Mouse (Mus musculus) ovary, adult 2 months (tissue): ENCODE results near the gene Sap25. TPM values are rescaled to one million over a fixed set of nuclear protein-coding genes. Genes with fewer than 3 reads are reported as not detected.

Source experiments
- polyA plus RNA-seq: library from polyadenylated mRNA; depleted of rRNA; stranded (reverse); fragments of >200 nt; gene quantifications from 2 replicates; pipeline ENCODE4 v1.2.3, GENCODE M21; 2012; rRNA removed

Gene Sap25
- polyA plus RNA-seq, result 94.8 and 112 TPM in 2 replicates

GRCm38 (mm10) chr5:137641054-137641453 is at the start of gene Sap25:
Gene Sap25 (plus strand): TSS chr5:137641334.

DNA sequence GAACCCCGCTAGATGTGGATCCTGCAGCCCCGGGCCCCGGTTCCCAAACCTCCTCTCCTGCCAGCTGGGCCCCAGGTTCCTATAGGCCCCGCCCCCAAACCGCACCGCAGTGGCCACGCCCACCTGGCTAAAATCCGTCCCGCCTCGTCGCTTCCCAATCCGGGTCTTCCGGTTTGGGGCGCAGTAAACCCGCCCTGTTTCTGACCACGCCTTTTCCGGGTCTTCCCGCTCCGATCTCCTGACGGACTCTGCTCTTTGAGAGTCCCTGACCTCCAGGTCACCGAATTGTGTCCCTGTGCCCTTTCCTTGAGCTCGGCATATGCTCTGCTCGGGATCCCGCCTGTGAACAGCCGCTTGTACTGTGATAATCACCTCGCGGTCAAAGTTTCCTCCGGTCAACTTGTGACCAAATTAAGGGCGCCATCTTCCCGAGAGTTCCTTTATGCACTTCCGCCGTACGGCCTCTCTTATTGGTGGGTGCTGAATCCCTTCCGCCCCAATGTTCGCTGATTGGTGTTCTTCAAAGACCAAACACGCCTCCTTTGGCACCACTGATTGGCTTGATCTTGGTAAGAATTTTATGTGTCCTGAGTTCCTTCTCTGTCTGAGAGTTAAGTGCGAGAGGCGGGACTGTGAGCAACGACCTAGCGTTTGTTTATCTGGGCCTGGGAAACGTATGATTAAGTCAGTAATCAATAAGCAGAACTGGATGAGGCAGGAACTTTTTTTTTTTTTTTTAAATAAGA is 40.3 kb upstream of the Sap25 start, which contains the start of gene Mospd3:
Mospd3 (minus strand) TSS at position 440 of the 746 bp plus-strand sequence.

DNA sequence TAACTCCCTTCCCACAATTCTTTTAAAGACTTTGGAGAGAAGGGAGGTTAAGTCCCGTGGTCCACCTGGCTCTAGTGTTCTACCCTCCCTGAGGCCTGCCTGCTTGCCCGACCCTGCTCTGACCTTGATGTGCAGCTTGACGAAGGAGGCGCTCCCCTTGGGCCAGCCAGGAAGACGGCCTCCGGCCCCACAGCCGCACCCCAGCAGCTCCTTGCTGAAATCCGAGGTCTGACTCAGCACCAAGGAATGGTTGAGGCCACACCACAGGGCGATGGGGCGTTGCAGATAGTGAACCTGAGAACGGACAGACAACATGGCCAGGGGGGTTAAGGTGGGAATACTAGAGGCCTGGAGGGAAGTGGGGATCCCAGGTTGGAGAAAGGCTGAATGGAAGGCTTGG is 27.6 kb upstream of the Sap25 start, which contains the start of gene Pcolce:
Pcolce (minus strand) TSS at position 235 of the 400 bp plus-strand sequence.

DNA sequence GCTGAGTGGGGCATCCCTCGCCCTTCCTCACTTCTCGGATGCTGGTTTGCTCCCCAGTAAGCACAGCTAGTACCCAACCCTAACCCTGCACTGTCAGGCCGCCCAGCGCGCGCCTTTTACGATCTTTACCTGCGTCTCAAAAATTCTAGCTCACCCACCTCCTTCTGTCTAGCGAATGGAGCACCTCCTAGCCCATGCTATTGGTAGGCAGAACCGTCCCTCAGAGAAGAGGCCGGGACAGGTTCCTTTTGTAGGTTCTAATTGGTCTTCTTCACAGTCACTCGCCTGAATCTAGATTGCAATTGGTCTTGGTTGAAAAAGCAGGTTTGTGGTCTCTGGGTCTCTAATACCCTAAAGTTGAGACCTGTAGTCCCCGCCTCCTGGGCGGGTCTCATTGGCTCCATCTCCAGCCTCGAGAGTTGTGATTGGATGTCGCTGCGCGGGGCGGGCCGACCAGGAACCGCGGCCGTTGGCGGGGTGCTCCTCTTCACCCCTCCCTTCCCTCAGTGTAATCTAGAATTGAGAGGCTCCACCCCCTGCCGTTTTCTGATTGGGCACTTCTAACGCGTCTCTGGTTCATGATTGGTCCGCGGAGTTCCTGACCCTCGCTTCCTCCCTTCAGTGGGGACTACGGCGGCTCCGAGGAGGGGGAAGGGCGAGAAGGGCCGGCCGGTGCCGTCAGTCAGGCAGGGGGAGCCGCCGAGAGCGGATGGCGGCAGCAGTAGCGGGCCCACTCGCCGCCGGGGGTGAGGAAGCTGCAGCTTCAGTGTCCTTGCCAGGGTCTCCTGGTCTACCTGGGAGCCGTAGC is 12.4 kb upstream of the Sap25 start, which contains the start of the genes Fbxo24, Lrch4 and Gm20605:
Fbxo24 (minus strand) TSS at position 505 of the 808 bp plus-strand sequence.
Lrch4 (plus strand) TSS at position 624 of the 808 bp plus-strand sequence.
Gm20605 (plus strand) TSS at position 678 of the 808 bp plus-strand sequence.

GRCm38 (mm10) chr5:137645652-137646091 is 4.5 kb downstream of the Sap25 start, which contains the start of gene Irs3:
Gene Irs3 (minus strand): TSS chr5:137645714.

DNA sequence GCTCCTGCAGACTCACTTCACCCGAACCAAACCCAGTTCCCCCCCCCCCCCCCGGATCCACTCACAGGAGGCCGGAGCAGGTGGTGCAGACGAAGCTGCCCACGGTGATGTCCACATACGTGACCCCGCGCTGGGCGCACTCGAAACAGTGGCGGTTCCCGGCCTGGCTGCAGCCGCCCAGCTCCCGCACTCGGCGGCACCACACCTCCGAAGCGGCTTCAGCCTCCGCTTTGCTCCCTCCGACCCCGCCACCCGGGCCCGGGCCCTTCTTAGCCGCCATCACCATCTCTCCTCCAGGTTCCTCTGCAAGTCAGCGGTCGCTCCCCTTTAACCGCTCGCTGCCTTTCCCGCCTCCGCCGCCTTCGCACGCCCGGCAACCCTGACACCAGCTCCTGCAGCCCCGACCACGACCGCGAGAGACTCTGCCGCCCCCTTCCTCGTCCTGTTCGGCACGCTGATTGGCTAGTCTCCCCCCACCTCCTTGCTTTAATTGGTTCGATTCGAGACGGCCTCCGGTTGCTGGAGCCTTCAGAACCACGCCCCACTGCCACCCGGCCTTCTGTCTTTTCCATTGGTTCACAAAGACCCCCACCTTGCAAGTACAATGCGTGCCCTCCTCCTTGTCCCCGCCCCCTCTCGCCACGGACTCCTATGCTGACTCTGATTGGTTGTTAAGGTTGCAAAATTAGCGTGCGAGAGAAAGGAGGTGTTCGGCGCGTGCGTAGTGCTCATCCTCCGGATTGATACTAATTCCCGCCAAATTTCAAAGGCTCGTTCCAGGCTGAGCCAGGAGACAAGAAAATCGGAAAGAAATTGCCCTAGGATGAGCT is 43.4 kb downstream of the Sap25 start, which contains the start of gene Agfg2:
Agfg2 (minus strand) TSS at position 433 of the 830 bp plus-strand sequence.

Other genes with a start within 250 kb of the Sap25 start
- 0.28 and 0.45 TPM in 2 replicates for gene Zan, start 164.3 kb upstream of the Sap25 start, polyA plus RNA-seq
- gene Pop7, start 138.8 kb upstream of the Sap25 start, polyA plus RNA-seq, result 50.2 and 64.6 TPM in 2 replicates
- 49.3 and 49.4 TPM in 2 replicates for gene Gigyf1, start 122.8 kb upstream of the Sap25 start, polyA plus RNA-seq
- 0.60 TPM in 1 of 2 replicates, not detected in the other for gene Epo, start 108.1 kb upstream of the Sap25 start, polyA plus RNA-seq
- 1,508 and 1,755 TPM in 2 replicates for gene Gnb2, start 107.8 kb upstream of the Sap25 start, polyA plus RNA-seq
- 0.08 TPM in 1 of 2 replicates, not detected in the other for gene Actl6b, start 87.8 kb upstream of the Sap25 start, polyA plus RNA-seq
- 1.9 TPM in 2 replicates for gene Tfr2, start 71.5 kb upstream of the Sap25 start, polyA plus RNA-seq
- gene Mospd3, start 40.3 kb upstream of the Sap25 start, polyA plus RNA-seq, result 134 and 156 TPM in 2 replicates
- gene Pcolce, start 27.6 kb upstream of the Sap25 start, polyA plus RNA-seq, result 434 and 514 TPM in 2 replicates
- 0.93 and 0.97 TPM in 2 replicates for gene Fbxo24, start 12.3 kb upstream of the Sap25 start, polyA plus RNA-seq
- gene Lrch4, start 12.2 kb upstream of the Sap25 start, polyA plus RNA-seq, result 47.7 and 50.0 TPM in 2 replicates
- gene Gm20605, start 12.2 kb upstream of the Sap25 start, polyA plus RNA-seq, result 33.5 and 36.4 TPM in 2 replicates
- gene Irs3, start 4.4 kb downstream of the Sap25 start, polyA plus RNA-seq, result 7.2 and 7.5 TPM in 2 replicates
- gene Agfg2, start 43.4 kb downstream of the Sap25 start, polyA plus RNA-seq, result 33.2 and 38.9 TPM in 2 replicates
- 10.9 and 13.2 TPM in 2 replicates for gene Nyap1, start 100.3 kb downstream of the Sap25 start, polyA plus RNA-seq
- gene Tsc22d4, start 104.4 kb downstream of the Sap25 start, polyA plus RNA-seq, result 135 and 151 TPM in 2 replicates
- 70.6 and 89.1 TPM in 2 replicates for gene Ppp1r35, start 137.5 kb downstream of the Sap25 start, polyA plus RNA-seq
- 42.4 and 45.4 TPM in 2 replicates for gene Mepce, start 146.3 kb downstream of the Sap25 start, polyA plus RNA-seq
- 1.00 and 1.0 TPM in 2 replicates for gene Zcwpw1, start 146.5 kb downstream of the Sap25 start, polyA plus RNA-seq
- gene Pilra, start 194.9 kb downstream of the Sap25 start, polyA plus RNA-seq, result 0.71 and 1.1 TPM in 2 replicates
- 2.1 and 3.6 TPM in 2 replicates for gene Pilrb1, start 216.8 kb downstream of the Sap25 start, polyA plus RNA-seq
- gene Pilrb2, start 230.5 kb downstream of the Sap25 start, polyA plus RNA-seq, result 2.1 and 2.2 TPM in 2 replicates